Mouse (Mus musculus) thymus, postnatal 36 days (tissue): ENCODE measurements around the gene Amtn.
"Not testable (repeated sequence)": the region's sequence is repeated elsewhere in the genome, so short reads cannot be mapped to it uniquely, and the experiment has no call there.

Experiments used
- DNase-seq, 2 experiments: peaks; one replicate each; pipeline ENCODE4 v3.0.0; 2022; ENCODE audit warnings: mixed read lengths in 2 of 2

Amtn gene

GRCm38 (mm10) chr5:88375808-88376207 lies at the start of gene Amtn:
Gene Amtn, plus strand, starts transcription at chr5:88376108.
- DNase-seq, result no peak

GRCm38 (mm10) chr5:88348533-88348932 lies 27.4 kb upstream of the Amtn start:
- DNase-seq, result not testable (repeated sequence)

- peak in 1 of 2 experiments; percentile 3 for DNase-seq
Measured at GRCm38 (mm10) chr5:88364768-88365167, 11.1 kb upstream of the Amtn start.

- no peak for DNase-seq
Measured at GRCm38 (mm10) chr5:88366886-88367285, 9.0 kb upstream of the Amtn start.

- no peak for DNase-seq
Measured at GRCm38 (mm10) chr5:88370578-88371232, 5.2 kb upstream of the Amtn start.

- no peak for DNase-seq
Measured at GRCm38 (mm10) chr5:88372563-88372962, 3.3 kb upstream of the Amtn start.

- DNase-seq, result not testable (repeated sequence)
Measured at GRCm38 (mm10) chr5:88391960-88392359, 16.1 kb downstream of the Amtn start.

GRCm38 (mm10) chr5:88398581-88398980 lies 22.7 kb downstream of the Amtn start:
- DNase-seq, result no peak

GRCm38 (mm10) chr5:88399849-88400248 lies 23.9 kb downstream of the Amtn start:
- DNase-seq, result peak; percentile 33 to 41

GRCm38 (mm10) chr5:88401464-88401863 lies 25.6 kb downstream of the Amtn start:
- DNase-seq, result no peak

GRCm38 (mm10) chr5:88420319-88421065 lies 44.6 kb downstream of the Amtn start:
- DNase-seq, result no peak

GRCm38 (mm10) chr5:88424892-88425291 lies 49.0 kb downstream of the Amtn start:
- DNase-seq, result not testable (repeated sequence)

GRCm38 (mm10) chr5:88426753-88427152 lies 50.8 kb downstream of the Amtn start:
- DNase-seq, result no peak
